Comparison of ENCODE assay signal across 26 mouse cellular contexts in genomic region chr2:31437480-31438245, GRCm38 (mm10). TPM values are rescaled to one million over a fixed set of nuclear protein-coding genes. Genes with fewer than 3 reads are reported as not detected.
A peak's percentile ranks its signal among the peaks of the same experiment; 100 is the strongest.
DNase-seq lines count a peak whose midpoint lies in the region; ATAC-seq and TF ChIP-seq lines count a peak whose summit lies in the region.
"Had no signal": no experiment of that assay in that cellular context is flagged by ENCODE, and none has a peak within 500 bp of the region (broad histone marks: within the 10 kb centered on the region; RNA-seq: fewer than 3 reads in every experiment).

No protein-coding gene starts in this region.

- no peak for ATAC-seq in hindbrain, postnatal 0 days
- no peak for ATAC-seq in liver, embryonic 15.5 days (ENCODE audit: insufficient read depth)
- ATAC-seq: forebrain, embryonic 14.5 days; intestine, postnatal 0 days; Patski had no signal

- no peak overlapping the region for H3K4me3 ChIP-seq in hindbrain, embryonic 10.5 days
- no peak overlapping the region for H3K4me3 ChIP-seq in hindbrain, postnatal 0 days (ENCODE audit: low read length)
- H3K4me3 ChIP-seq in liver, embryonic 15.5 days (replicated peaks): no peak overlapping the region
- H3K4me3 ChIP-seq: embryonic facial prominence, embryonic 12.5 days; hindbrain, embryonic 13.5 days; limb, embryonic 13.5 days; midbrain, embryonic 12.5 days; neural tube, embryonic 13.5 days had no signal

- DNase-seq in hindbrain, embryonic 10.5 days (ENCODE audit: low spot score): no peak
- no peak for DNase-seq in hindbrain, postnatal 0 days (ENCODE audit: low spot score)
- no peak for DNase-seq in liver
- peak; percentile 89 for DNase-seq in kidney, adult 9 months
- DNase-seq in kidney, postnatal 25 days: peak; percentile 56 to 79
- DNase-seq in adrenal gland, postnatal 4 days (ENCODE audit: low spot score in 2 of 2): no peak
- DNase-seq in right cerebral cortex, postnatal 4 days: no peak
- DNase-seq: adrenal gland, postnatal 10 days; cerebellum, adult 11-12 months; cerebellum, adult 9-11 months; gastrocnemius, postnatal 36 days; heart, adult 18-20 months; heart, postnatal 36 days; lung, postnatal 36 days; thymus, postnatal 14 days had no signal

- H3K36me3 ChIP-seq in hindbrain, embryonic 10.5 days: no peaks in the 10 kb centered on the region
- no peaks in the 10 kb centered on the region for H3K36me3 ChIP-seq in hindbrain, postnatal 0 days (ENCODE audit: insufficient read depth, low read length)
- H3K36me3 ChIP-seq in liver, embryonic 15.5 days (replicated peaks): no peaks in the 10 kb centered on the region
- H3K36me3 ChIP-seq: embryonic facial prominence, embryonic 12.5 days; hindbrain, embryonic 13.5 days; limb, embryonic 13.5 days; midbrain, embryonic 12.5 days; neural tube, embryonic 13.5 days had no signal

- peaks cover 11% of the 10 kb centered on the region; the same call in 1 of the 2 replicates for H3K27me3 ChIP-seq in hindbrain, embryonic 10.5 days (ENCODE audit: insufficient read depth, poor library complexity, severe bottlenecking)
- no peaks in the 10 kb centered on the region for H3K27me3 ChIP-seq in hindbrain, postnatal 0 days (ENCODE audit: insufficient read depth, low read length)
- no peaks in the 10 kb centered on the region for H3K27me3 ChIP-seq in liver, embryonic 15.5 days
- H3K27me3 ChIP-seq: embryonic facial prominence, embryonic 12.5 days; neural tube, embryonic 13.5 days; Patski had no signal

- 0 out of 2 replicates have a peak overlapping the region, but pooled peaks have one; percentile 12 for H3K27ac ChIP-seq in hindbrain, embryonic 10.5 days
- H3K27ac ChIP-seq in hindbrain, postnatal 0 days: no peak overlapping the region
- 0 out of 2 replicates have a peak overlapping the region, but pooled peaks have one; percentile 19 for H3K27ac ChIP-seq in liver, embryonic 15.5 days (replicated peaks)
- H3K27ac ChIP-seq: embryonic facial prominence, embryonic 12.5 days; hindbrain, embryonic 13.5 days; limb, embryonic 13.5 days; liver, embryonic 14.5 days; midbrain, embryonic 12.5 days; neural tube, embryonic 13.5 days had no signal

- 54% methylated on average over 14 of the region's 14 CpGs for WGBS in hindbrain, embryonic 10.5 days
- 64% methylated on average over 14 of the region's 14 CpGs for WGBS in hindbrain, postnatal 0 days
- WGBS in liver, embryonic 15.5 days (ENCODE audit: insufficient replicate concordance): 59% methylated on average over 14 of the region's 14 CpGs

- H3K9ac ChIP-seq in hindbrain, postnatal 0 days (replicated peaks; ENCODE audit: low read length): no peak overlapping the region
- H3K9ac ChIP-seq in liver, embryonic 15.5 days: no peak overlapping the region
- H3K9ac ChIP-seq: embryonic facial prominence, embryonic 12.5 days; hindbrain, embryonic 13.5 days; limb, embryonic 13.5 days; liver, embryonic 14.5 days; midbrain, embryonic 12.5 days; neural tube, embryonic 13.5 days had no signal

- H3K9me3 ChIP-seq in hindbrain, embryonic 10.5 days: no peaks in the 10 kb centered on the region
- H3K9me3 ChIP-seq in hindbrain, postnatal 0 days (ENCODE audit: low read length): no peaks in the 10 kb centered on the region
- no peaks in the 10 kb centered on the region for H3K9me3 ChIP-seq in liver, embryonic 15.5 days (replicated peaks)
- H3K9me3 ChIP-seq: embryonic facial prominence, embryonic 12.5 days; hindbrain, embryonic 13.5 days; limb, embryonic 13.5 days; midbrain, embryonic 12.5 days; neural tube, embryonic 13.5 days had no signal

- no peak overlapping the region for H3K4me2 ChIP-seq in hindbrain, postnatal 0 days (ENCODE audit: low read depth, low read length)
- H3K4me2 ChIP-seq in liver, embryonic 15.5 days: no peak overlapping the region
- H3K4me2 ChIP-seq: embryonic facial prominence, embryonic 12.5 days; heart, embryonic 11.5 days; hindbrain, embryonic 13.5 days; limb, embryonic 13.5 days; midbrain, embryonic 12.5 days; neural tube, embryonic 13.5 days had no signal

- TF ChIP-seq CTCF in hindbrain, postnatal 0 days (IDR thresholded peaks at IDR 0.05; ENCODE audit: low read depth): no peak

- peaks cover 22% of the 10 kb centered on the region for H3K4me1 ChIP-seq in hindbrain, embryonic 10.5 days (replicated peaks)
- H3K4me1 ChIP-seq in hindbrain, postnatal 0 days (ENCODE audit: insufficient read depth, low read length): no peaks in the 10 kb centered on the region
- peaks cover 12% of the 10 kb centered on the region; the same call in 1 of the 2 replicates for H3K4me1 ChIP-seq in liver, embryonic 15.5 days (replicated peaks)
- H3K4me1 ChIP-seq: midbrain, embryonic 12.5 days had no signal

RNA-seq across cellular contexts. Expression of gene Ass1, which starts 32.3 kb away (rescaled TPM):
- polyA plus RNA-seq in hindbrain, embryonic 10.5 days (2016; fragmentation: Nextera tagmentation; extraction: Ambion mirVana): 11.8 and 15.0 TPM in 2 replicates
- total RNA-seq in hindbrain, postnatal 0 days (2014; rRNA removed): 25.3 and 33.3 TPM in 2 replicates
- polyA plus RNA-seq in hindbrain, postnatal 0 days (2015; fragmentation: Nextera tagmentation; extraction: Ambion mirVana): 28.9 and 29.0 TPM in 2 replicates
- 232 and 321 TPM in 2 replicates for polyA plus RNA-seq in liver, embryonic 15.5 days (2015; fragmentation: Nextera tagmentation; extraction: Ambion mirVana)
- 10 to 100 TPM; 53.1 to 95.2 TPM for total RNA-seq in adrenal gland, postnatal 4 days (2021)

Comparison
In these comparisons a context has a peak if more than half of its experiments do, and no peak if none do; other contexts are left out.
1. DNase-seq: peak in kidney, adult 9 months (single experiment) and kidney, postnatal 25 days (2 of 2); none in hindbrain, embryonic 10.5 days (single experiment), hindbrain, postnatal 0 days (single experiment), liver (single experiment), adrenal gland, postnatal 4 days (0 of 2) and right cerebral cortex, postnatal 4 days (single experiment).